Mouse (Mus musculus) granulocyte monocyte progenitor cell, adult 5-6 weeks (primary cell): ENCODE results near the gene Gas2. TPM values are rescaled to one million over a fixed set of nuclear protein-coding genes. Genes with fewer than 3 reads are reported as not detected.

Experiments
- ATAC-seq: replicated peaks from 2 replicates; pipeline ENCODE4 v1.8.0; 2016; ENCODE audit warnings: mild to moderate bottlenecking, moderate TSS enrichment, inconsistent platforms; ENCODE audit not compliant: poor library complexity, severe bottlenecking
- total RNA-seq, 2 experiments: library from RNA; stranded (forward) in 1 of 2; stranded (reverse) in 1 of 2; fragments of 200-712, 200-1000 nt in 1 of 2; fragments of >200 nt in 1 of 2; fragmentation: Nextera tagmentation in 1 of 2; gene quantifications; 2 replicates each; pipeline ENCODE4 v1.2.3; 2014 to 2017

The Gas2 gene
- total RNA-seq (2014; fragmentation: Nextera tagmentation) (2.9 and 6.8 TPM in 2 replicates), total RNA-seq (2017) (7.6 and 8.4 TPM in 2 replicates)

GRCm38 (mm10) chr7:51861250-51862096, at the start of gene Gas2:
Gene Gas2 (plus strand): TSS chr7:51862015.
- ATAC-seq = peak; percentile 76

- no peak for ATAC-seq
Observed at GRCm38 (mm10) chr7:51815473-51816282, 46.1 kb upstream of the Gas2 start.

- ATAC-seq = no peak
Observed at GRCm38 (mm10) chr7:51816283-51816839, 45.5 kb upstream of the Gas2 start.

GRCm38 (mm10) chr7:51818251-51818974, 43.4 kb upstream of the Gas2 start:
- ATAC-seq = no peak

- ATAC-seq = no peak
Observed at GRCm38 (mm10) chr7:51819891-51820290, 41.9 kb upstream of the Gas2 start.

GRCm38 (mm10) chr7:51821467-51821866, 40.3 kb upstream of the Gas2 start:
- ATAC-seq = no peak

GRCm38 (mm10) chr7:51823562-51824338, 38.1 kb upstream of the Gas2 start:
- no peak for ATAC-seq

- ATAC-seq = no peak
Observed at GRCm38 (mm10) chr7:51831917-51832316, 29.9 kb upstream of the Gas2 start.

GRCm38 (mm10) chr7:51840515-51840914, 21.3 kb upstream of the Gas2 start:
- no peak for ATAC-seq

- ATAC-seq = no peak
Observed at GRCm38 (mm10) chr7:51850877-51851276, 10.9 kb upstream of the Gas2 start.

- no peak for ATAC-seq
Observed at GRCm38 (mm10) chr7:51851890-51852507, 9.8 kb upstream of the Gas2 start.

- ATAC-seq = peak; percentile 92
Observed at GRCm38 (mm10) chr7:51862097-51862492, 280 bp downstream of the Gas2 start, which contains the start of gene Fancf. Gene Fancf (minus strand): TSS chr7:51862267.

- no peak for ATAC-seq
Observed at GRCm38 (mm10) chr7:51862842-51863241, 1.0 kb downstream of the Gas2 start.

- ATAC-seq = no peak
Observed at GRCm38 (mm10) chr7:51865336-51865735, 3.5 kb downstream of the Gas2 start.

- no peak for ATAC-seq
Observed at GRCm38 (mm10) chr7:51867983-51868382, 6.2 kb downstream of the Gas2 start.

- ATAC-seq = no peak
Observed at GRCm38 (mm10) chr7:51872041-51872440, 10.2 kb downstream of the Gas2 start.

- ATAC-seq = no peak
Observed at GRCm38 (mm10) chr7:51872597-51872996, 10.8 kb downstream of the Gas2 start.

GRCm38 (mm10) chr7:51876316-51876715, 14.5 kb downstream of the Gas2 start:
- ATAC-seq = no peak

- ATAC-seq = no peak
Observed at GRCm38 (mm10) chr7:51878730-51879129, 16.9 kb downstream of the Gas2 start.
